Mouse (Mus musculus) neural tube, postnatal 0 days (tissue): Measurements from ENCODE around the gene Aldoart1. TPM values are rescaled to one million over a fixed set of nuclear protein-coding genes. Genes with fewer than 3 reads are reported as not detected.

ENCODE experiments used
- polyA plus RNA-seq: library from polyadenylated mRNA; unstranded; fragments of >200 nt; fragmentation: Nextera tagmentation; extraction: Ambion mirVana; gene quantifications from 2 replicates; pipeline ENCODE4 v1.2.1, GENCODE M21; 2015

Gene Aldoart1
- polyA plus RNA-seq: not detected in 2 replicates

GRCm38 (mm10) chr4:72852534-72852933 lies at the start of gene Aldoart1:
Gene Aldoart1, minus strand, starts transcription at chr4:72852634.

